Mouse (Mus musculus): ENCODE data around the gene Rrad. TPM values are rescaled to one million over a fixed set of nuclear protein-coding genes. Genes with fewer than 3 reads are reported as not detected.

The Rrad gene
- total RNA-seq, 2 experiments from 2014 or later = 0.89 to 2.0 TPM

DNA sequence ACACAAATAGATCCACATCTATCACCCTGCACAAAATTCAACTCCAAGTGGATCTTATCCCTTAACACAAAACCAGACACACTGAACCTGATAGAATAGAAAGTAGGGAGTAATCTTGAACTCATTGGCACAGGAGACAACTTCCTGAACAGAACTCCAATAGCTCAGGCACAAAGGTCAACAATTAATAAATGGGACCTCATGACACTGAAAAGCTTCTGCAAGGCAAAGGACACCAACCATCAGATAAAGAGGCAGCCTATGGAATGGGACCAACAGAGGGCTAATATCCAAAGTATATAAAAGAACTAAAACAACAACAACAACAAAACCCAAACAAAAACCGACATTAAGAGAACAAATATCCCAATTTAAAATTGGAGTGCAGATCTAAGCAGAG is 46.6 kb downstream of the Rrad start:
- no peak for DNase-seq (ENCODE audit: low spot score in 2 of 2)

Other genes starting within 250 kb of the Rrad start
- 10 to 100 TPM; 63.3 to 73.1 TPM for gene Cmtm4, start 235.5 kb downstream of the Rrad start, total RNA-seq (2021)
- gene Dync1li2, start 188.3 kb downstream of the Rrad start, total RNA-seq (2021) = 100 to 1,000 TPM; 258 to 289 TPM
- under 1 TPM; 0.66 to 0.74 TPM for gene Terb1, start 121.4 kb downstream of the Rrad start, total RNA-seq (2021)
- 10 to 100 TPM; 43.6 to 45.7 TPM for gene Nae1, start 96.7 kb downstream of the Rrad start, total RNA-seq (2021)
- gene Car7, start 96.6 kb downstream of the Rrad start, total RNA-seq (2021) = 10 to 100 TPM; 13.7 to 18.2 TPM
- gene Pdp2, start 39.9 kb downstream of the Rrad start, total RNA-seq (2021) = 1 to 10 TPM; 7.1 to 8.4 TPM
- gene Cdh16, start 6.9 kb downstream of the Rrad start, total RNA-seq (2021) = not detected
- gene Ciao2b, start 10.6 kb upstream of the Rrad start, total RNA-seq (2021) = 10 to 100 TPM; 24.6 to 31.6 TPM
- gene Ces2a, start 102.7 kb upstream of the Rrad start, total RNA-seq (2021) = not detected
- not detected for gene Ces2b, start 200.2 kb upstream of the Rrad start, total RNA-seq (2021)
- not detected for gene Ces2c, start 215.7 kb upstream of the Rrad start, total RNA-seq (2021)